Mouse (Mus musculus) liver, adult (tissue): Measurements from ENCODE around the gene Gm21981.

Experiments used
- GATA4 ChIP-seq: IDR thresholded peaks from 2 replicates; pipeline ENCODE4 v1.6.1; 2014; ENCODE audit warnings: mild to moderate bottlenecking, low read length; ENCODE audit not compliant: insufficient replicate concordance

Gene Gm21981

DNA sequence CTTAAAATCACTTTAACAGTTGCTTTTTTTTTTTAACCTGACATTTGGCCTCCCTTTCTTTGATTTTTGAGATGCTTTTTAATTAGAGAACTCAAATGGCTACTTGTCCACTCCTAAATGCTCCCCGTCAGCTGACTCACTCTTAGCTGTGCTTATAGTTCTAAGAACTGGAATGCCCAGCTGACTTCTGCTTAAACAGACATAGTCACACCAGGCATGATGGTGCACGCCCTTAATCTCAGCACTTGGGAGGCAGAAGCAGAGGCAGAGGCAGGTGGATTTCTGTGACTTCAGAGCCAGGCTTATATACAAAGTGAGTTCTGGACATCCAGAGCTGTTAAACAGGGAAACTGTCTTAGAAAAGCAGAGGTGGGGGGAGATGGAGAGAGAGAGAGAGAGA, 42.3 kb downstream of the Gm21981 start:
- no peak for TF ChIP-seq GATA4

DNA sequence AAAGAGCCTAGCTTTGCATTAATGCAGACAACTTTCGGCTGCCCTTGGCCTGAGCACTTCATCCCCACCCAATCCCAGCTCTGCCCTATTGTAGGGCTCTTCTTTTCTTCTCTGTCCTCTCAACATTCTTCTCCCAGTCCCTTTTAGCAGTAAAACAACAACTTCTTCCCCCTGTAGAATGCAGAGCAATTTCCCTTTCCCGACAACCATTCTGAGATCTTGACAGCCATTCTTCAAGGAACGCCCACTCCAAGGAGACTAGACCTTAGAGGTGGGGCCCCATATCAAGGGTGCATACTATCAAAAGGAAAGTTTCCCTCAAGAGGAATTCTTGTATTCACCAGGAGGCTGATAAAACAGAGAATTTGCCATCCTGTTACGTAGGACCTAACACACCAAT, 45.3 kb downstream of the Gm21981 start:
- no peak for TF ChIP-seq GATA4

GRCm38 (mm10) chr17:47646683-47647082, 47.6 kb downstream of the Gm21981 start:
- TF ChIP-seq GATA4 = no peak

DNA sequence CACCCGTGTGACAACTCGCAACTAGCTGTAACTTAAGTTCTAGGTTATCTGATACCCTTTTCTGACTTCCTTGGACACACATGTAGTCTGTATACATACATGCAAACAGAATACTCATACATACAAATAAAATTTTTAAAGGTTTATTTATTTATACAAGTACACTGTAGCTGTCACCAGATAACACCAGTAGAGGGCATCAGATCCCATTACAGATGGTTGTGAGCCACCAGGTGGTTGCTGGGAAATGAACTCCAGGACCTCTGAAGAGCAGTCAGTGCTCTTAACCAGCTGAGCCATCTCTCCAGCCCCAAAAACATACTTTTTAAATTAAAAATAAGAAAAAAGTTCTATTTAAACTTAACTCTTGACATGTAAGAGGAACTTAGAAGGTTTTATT, 51.3 kb downstream of the Gm21981 start:
- TF ChIP-seq GATA4 = no peak
